ENCODE assay signal across 32 mouse cellular contexts in genomic region chr17:3547725-3548124, GRCm38 (mm10). TPM values are rescaled to one million over a fixed set of nuclear protein-coding genes. Genes with fewer than 3 reads are reported as not detected.
"Had no signal": no experiment of that assay in that cellular context is flagged by ENCODE, and none has a peak within 500 bp of the region (broad histone marks: within the 10 kb centered on the region; RNA-seq: fewer than 3 reads in every experiment).

No protein-coding gene starts in this region.

- H3K27ac ChIP-seq: embryonic facial prominence, embryonic 10.5 days; embryonic facial prominence, embryonic 12.5 days; embryonic facial prominence, embryonic 13.5 days; embryonic facial prominence, embryonic 15.5 days; forebrain, embryonic 12.5 days; forebrain, embryonic 15.5 days; gastrocnemius, adult 2 months; heart, adult 2 months; heart, embryonic 10.5 days had no signal

- H3K4me2 ChIP-seq: embryonic facial prominence, embryonic 12.5 days; embryonic facial prominence, embryonic 13.5 days; embryonic facial prominence, embryonic 15.5 days; forebrain, embryonic 12.5 days; forebrain, embryonic 15.5 days had no signal

- H3K4me3 ChIP-seq: embryonic facial prominence, embryonic 10.5 days; embryonic facial prominence, embryonic 12.5 days; embryonic facial prominence, embryonic 13.5 days; embryonic facial prominence, embryonic 15.5 days; erythroblast, embryonic 14.5 days; forebrain, embryonic 12.5 days; forebrain, embryonic 15.5 days; gastrocnemius, adult 2 months; heart, adult 2 months; heart, embryonic 10.5 days had no signal

- H3K9ac ChIP-seq: embryonic facial prominence, embryonic 12.5 days; embryonic facial prominence, embryonic 13.5 days; embryonic facial prominence, embryonic 15.5 days; forebrain, embryonic 12.5 days; forebrain, embryonic 15.5 days; forebrain, postnatal 0 days had no signal

- H3K27me3 ChIP-seq: embryonic facial prominence, embryonic 12.5 days; embryonic facial prominence, embryonic 13.5 days; embryonic facial prominence, embryonic 15.5 days; forebrain, embryonic 12.5 days; forebrain, embryonic 15.5 days had no signal

- H3K4me1 ChIP-seq: embryonic facial prominence, embryonic 10.5 days; embryonic facial prominence, embryonic 12.5 days; embryonic facial prominence, embryonic 13.5 days; embryonic facial prominence, embryonic 15.5 days; forebrain, embryonic 12.5 days; heart, embryonic 10.5 days had no signal

- DNase-seq: cerebellum, adult 2 months; cerebellum, adult 8-10 months; cerebellum, adult 9-10 months; cerebellum, adult 9-11 months; cerebellum, postnatal 14 days; cerebellum, postnatal 25 days; cerebellum, postnatal 36 days; embryo, embryonic 11 days; forebrain, postnatal 0 days; gastrocnemius, adult 2 months; gastrocnemius, postnatal 10 days; gastrocnemius, postnatal 14 days; gastrocnemius, postnatal 25 days; gastrocnemius, postnatal 36 days; heart, adult 11 months; heart, adult 18-20 months; heart, adult 2 months had no signal

- H3K9me3 ChIP-seq: embryonic facial prominence, embryonic 10.5 days; embryonic facial prominence, embryonic 12.5 days; embryonic facial prominence, embryonic 13.5 days; embryonic facial prominence, embryonic 15.5 days; forebrain, embryonic 12.5 days; forebrain, embryonic 15.5 days; heart, embryonic 10.5 days had no signal

- ATAC-seq: forebrain, embryonic 15.5 days; forebrain, embryonic 16.5 days; forebrain, postnatal 0 days had no signal

RNA-seq across cellular contexts. Expression of gene Cldn20, which starts 15.4 kb away (rescaled TPM):
- total RNA-seq: common myeloid progenitor, adult 5-6 weeks; gastrocnemius, adult 18-20 months; gastrocnemius, adult 2 months; gastrocnemius, adult 8-10 months; gastrocnemius, postnatal 14 days; gastrocnemius, postnatal 25 days; gastrocnemius, postnatal 36 days; granulocyte monocyte progenitor cell, adult 5-6 weeks; heart, adult 18-20 months; heart, adult 2 months; heart, adult 8-10 months had no signal
- polyA plus RNA-seq: embryonic facial prominence, embryonic 10.5 days; embryonic facial prominence, embryonic 11.5 days; erythroblast, embryonic 14.5 days; forebrain, embryonic 12.5 days; heart, embryonic 10.5 days had no signal
